Mouse (Mus musculus) urinary bladder, adult 18-20 months (tissue): ENCODE measurements around the gene Tor4a.

ENCODE experiments used
- DNase-seq, 2 experiments: peaks; one replicate each; pipeline ENCODE4 v3.0.0; 2022; ENCODE audit warnings: low spot score in 2 of 2, mixed read lengths in 2 of 2

The Tor4a gene

DNA sequence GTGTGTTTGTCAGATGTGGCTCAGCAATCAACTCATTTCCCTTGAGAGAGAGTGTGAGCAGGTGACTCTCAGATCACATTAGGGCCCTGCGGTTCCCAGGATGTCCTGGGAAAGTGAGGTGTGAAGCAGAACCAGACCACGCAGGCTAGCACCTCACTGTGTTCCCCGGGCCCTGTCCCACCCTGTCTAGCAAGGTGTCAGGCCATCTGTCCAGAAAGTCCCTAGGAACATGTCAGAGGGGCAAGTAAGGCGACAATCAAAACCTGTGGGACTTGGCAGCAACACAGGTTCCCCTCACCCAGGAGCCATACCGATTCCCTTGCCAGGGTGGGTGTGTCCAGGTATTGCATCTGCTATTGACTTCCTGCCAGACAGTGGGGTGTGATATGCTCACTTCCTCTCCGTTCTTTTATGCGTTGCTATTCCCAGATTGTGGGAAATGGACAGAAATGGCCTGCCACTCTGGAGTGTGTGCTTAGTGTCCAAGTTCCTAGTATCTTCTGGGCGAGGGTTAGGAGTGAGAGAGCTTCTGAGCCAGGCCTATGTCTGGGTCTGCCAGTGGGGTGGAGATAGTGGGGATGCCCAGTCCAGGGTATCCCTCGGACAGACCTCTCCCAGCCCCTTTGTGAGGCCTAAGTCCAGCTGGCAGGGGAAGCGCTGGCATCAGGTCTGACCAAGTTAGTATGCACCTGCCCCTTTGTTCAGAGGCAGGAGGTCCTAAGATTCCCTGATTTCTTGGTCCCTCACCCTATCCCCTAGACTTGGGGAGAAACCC lies 26.2 kb downstream of the Tor4a start:
- DNase-seq, result no peak

DNA sequence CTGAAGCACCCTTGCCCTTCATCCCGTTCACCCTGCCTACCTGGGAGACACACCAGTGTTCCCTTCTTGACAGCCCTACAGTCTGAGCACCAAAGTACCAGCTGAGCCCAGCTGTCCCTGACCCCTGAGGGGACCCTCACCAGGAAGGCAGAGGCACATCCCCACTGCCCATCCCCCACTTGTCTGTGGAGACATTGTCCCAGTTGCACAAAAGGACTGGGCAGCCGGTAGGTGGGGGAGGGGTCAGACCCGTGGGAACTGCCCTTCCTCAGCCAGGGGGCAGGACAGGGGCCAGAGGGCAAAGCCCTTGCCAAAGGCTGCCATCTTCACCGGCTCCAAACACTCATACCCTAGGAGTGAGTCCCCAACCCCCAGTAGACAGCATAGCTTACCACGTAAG lies 26.9 kb downstream of the Tor4a start:
- DNase-seq, result no peak

DNA sequence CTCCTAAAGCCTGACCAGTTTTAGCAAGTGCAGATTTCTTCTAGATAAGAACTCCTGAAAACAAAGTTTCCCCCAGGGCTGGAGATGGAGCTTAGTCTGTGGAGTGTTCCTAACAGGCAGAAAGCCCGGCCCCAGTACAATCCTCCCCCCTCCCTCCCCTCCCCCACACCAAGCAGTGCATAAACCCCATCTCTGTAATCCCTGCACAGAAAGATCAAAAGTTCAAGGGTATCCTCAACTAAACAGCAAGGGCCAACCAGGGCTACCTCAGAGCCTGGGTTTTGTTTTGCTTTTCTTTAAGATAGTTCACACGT lies 28.1 kb downstream of the Tor4a start:
- no peak for DNase-seq

DNA sequence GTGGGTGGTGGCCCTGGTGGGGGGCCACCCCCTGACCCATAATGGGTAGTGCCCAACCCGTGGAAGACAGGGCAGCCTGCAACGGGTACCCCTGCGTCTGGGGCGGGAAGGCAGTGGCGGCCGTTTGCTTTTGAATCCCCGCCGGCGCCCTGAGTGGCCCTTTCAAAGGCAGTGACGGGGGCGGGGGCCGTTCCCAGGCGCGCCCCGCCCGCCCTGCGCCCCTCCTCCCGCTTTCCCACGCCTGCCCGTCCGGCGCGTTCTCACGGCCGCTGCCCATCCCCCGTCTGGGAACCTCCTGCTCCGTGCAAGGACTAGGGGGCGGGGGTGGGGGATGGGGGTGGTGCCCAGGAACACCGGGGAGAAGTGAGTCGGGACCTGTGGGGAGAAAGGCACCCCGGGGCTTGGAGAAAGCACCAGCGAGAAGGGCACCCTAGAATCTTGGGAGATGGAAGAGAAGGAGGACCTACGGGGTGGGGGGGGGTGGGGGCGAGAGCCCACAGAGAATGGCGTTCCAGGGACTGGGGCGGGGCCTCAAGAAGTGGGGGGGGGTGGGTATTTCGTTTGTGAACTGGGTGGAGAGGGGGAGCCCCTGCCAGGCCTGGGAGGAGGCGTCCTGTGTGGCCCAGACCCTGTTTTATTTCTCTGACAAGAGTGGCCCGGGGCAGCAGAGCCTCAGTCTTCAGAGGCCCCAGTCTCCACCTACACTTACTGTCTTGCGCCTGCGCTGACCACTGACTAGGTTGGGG lies 28.6 kb downstream of the Tor4a start:
- DNase-seq, result peak in 1 of 2 experiments; percentile 40

DNA sequence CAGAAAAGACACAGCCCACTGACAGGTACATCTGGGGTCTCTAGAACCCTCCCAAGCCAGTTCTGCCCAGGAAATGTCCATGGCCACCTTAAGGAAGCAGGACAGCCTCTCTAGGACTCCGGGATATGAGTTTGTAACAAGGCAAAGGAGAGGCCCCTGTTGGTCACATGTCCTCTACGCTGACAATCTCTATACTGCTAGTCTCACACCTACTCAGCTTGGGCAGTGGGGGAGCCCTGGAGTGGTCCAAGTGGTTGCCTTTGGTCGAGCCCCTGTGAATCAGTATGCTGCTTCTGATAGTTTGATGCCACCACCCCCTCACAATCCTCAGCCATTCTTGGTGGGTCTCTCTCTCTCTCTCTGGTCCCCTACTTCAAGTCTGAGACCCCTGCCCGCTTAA lies 29.2 kb downstream of the Tor4a start:
- DNase-seq, result no peak

DNA sequence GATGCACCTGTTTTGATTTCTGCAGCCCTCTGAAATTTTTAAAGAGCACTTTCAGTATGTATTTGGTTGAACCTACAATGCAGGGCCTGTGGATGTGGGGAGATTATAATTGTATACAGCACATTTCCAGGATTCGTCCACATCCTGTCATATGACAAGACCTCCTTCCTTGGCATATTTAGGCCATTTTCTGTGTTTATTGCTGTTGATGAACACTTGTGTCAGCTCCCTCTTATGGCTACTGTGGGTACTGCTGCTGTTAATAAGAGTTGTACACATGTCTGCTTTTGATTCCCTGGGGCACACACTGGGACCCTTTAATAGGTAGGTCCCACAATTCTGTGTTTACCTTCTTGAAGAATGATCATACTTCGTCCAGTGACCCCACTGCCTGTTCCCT lies 39.0 kb downstream of the Tor4a start:
- no peak for DNase-seq

DNA sequence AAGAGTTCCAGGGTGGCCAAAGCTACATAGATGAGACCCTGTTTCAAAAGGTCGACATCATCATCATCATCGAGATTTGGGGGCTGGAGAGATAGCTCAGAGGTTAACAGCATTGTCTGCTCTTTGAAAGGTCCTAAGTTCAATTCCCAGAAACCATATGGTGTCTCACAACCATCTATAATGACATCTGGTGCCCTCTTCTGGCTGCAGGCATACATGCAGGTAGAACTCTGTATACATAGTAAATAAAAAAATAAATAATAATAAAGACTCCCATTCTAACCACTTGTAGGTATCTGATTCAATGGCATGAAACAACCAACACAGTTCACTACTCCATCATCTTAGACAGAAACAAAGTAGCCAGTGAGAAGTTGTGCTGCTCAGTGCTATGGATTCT lies 39.7 kb downstream of the Tor4a start:
- DNase-seq, result no peak

DNA sequence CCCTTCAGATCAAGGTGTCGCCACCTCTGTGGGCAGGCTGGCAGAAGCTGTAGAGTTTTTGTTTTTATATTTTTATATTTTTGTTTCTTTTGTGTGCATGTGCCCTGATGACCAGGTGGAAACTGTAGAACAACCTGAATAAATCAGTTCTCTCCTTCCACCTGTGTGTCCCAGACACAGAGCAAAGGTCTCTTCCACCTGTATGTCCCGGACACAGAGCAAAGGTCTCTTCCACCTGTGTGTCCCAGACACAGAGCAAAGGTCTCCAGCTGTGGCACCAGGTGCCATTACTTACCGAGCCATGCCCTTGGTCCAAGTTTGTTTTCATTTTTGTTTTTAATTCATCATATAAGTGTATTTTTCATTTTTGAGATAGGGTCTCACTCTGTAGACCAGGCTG lies 40.5 kb downstream of the Tor4a start:
- DNase-seq, result no peak

DNA sequence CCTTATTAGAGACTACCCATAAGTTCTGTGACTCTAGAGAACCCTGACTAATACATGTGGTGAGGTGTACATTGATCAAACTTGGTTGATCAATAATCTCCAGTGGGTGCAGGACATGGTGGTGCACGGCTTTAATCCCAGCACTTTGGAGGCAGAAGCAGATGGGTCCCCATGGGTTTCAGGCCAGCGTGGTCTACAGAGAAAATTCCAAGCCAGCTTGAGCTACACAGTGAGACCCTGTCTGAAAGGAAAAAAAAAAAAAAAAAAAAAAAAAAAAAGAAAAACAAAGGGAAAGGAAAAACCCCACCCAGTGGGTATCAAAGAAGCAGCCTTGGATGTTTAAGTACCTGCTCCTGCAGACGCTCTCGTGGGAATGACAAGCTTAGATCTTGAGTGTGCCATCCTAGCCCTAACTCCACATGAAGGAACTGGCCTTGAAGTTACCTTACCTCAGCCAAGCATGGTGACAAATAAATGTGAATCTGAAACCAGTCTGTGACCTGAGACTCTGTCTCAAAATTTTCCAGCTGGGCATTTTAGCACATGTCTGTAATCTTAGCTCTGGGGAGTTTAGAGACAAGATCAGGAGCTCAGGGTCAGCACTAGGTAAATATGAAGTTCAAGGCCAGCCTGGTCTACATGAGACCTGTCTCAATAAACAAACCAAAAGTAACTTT lies 45.3 kb downstream of the Tor4a start:
- DNase-seq, result no peak

DNA sequence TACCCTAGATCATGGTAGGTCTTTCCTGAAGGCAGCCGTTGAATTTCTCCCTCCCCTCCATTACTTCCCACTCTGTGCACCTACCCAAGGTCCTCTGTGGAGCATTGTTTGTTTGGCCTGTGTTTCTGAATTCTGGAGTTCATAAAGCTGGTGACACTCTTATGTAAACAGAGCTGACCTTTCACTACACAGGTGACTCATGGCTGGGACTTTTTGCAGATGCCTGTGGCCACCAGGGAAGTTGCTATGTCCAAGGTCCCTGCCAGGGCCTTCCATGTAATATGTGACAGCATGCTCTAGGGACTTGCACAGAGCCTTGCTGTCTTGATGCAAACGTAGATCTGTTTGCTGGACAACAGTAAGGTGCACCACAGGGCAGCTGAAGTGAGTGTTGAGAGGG lies 47.0 kb downstream of the Tor4a start:
- no peak for DNase-seq

DNA sequence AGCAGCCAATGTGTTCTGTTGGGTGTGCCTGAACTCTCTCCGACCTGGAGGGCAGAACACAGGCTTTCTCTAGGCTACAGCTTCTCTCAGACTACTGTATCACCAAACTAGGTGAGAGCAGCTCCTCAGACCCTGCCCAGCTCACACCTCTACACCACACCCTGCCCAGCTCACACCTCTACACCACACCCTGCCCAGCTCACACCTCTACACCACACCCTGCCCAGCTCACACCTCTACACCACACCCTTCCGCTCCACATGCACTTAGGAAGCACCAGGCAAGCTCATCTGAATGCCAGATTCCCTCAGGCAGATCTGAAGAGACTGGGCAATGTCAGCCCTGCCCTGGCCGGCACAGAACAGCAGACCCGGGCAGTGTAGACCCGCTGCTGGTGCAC lies 48.8 kb downstream of the Tor4a start:
- no peak for DNase-seq

DNA sequence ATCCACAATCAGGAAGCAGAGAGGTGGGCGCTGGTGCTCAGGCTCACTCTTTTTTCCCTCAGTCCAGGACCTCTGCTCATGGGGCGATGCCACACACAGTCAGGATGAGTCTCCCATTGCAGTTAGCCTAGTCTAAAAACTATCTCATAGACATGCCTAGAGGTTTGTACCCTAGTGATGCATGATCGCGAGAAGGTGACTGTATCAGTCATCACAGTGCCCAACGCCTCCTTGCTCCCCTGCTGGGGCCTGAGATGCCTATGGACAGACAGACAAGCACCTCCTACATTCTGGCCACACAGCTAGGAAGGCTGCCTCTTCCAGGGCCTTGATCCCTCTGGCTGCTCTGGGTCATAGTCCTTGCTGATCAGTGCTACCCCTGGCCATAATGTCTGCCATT lies 49.3 kb downstream of the Tor4a start:
- DNase-seq, result no peak

DNA sequence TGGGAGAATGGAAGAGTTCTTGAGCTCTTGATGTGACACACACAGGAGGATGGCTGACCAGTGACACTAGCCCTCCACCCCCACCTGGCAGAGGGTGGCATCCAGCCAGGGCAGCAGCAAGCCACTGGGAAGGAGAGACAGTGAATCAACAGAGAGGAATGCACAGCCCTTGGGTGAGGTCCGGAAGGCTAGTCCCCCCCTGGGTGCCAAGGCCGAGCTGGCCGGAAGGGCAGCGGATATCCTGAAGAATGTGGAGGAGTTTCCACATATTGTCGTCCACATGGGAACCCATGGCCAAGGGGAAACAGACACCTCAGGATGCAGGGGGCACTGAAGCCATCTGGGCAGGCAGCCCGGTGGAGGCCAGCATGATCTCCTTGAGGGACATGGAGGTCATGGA lies 51.3 kb downstream of the Tor4a start:
- peak in 1 of 2 experiments; percentile 45 for DNase-seq
